Mouse (Mus musculus) cerebellum, adult 2 months (tissue): ENCODE measurements at regions not wholly inside any gene's neighbourhood (a gene's known extent, or its start where the extent isn't known, plus 50 kb on each side); places are given as distances from the start of the nearest gene placed in this dataset.

Experiments
- DNase-seq, 2 experiments: peaks; one replicate each; pipeline ENCODE4 v3.0.0; 2021
- H3K27ac ChIP-seq: fragments of 200-500 bp; 2 replicates; pipeline ENCODE4 v1.5.1; 2012; ENCODE audit warnings: low read length, control low read depth, inconsistent platforms; ENCODE audit not compliant: insufficient read depth
- H3K27me3 ChIP-seq: fragments of 200-500 bp; 2 replicates; pipeline ENCODE4 v1.6.1; 2012; ENCODE audit warnings: inconsistent platforms, mild to moderate bottlenecking, low read length, moderate library complexity; ENCODE audit not compliant: control insufficient read depth, insufficient read depth
- H3K4me1 ChIP-seq: fragments of 200-500 bp; 2 replicates; pipeline ENCODE4 v1.6.1; 2011; ENCODE audit warnings: low read length; ENCODE audit not compliant: control insufficient read depth, insufficient read depth
- H3K4me3 ChIP-seq: fragments of 200-500 bp; replicated peaks from 2 replicates; pipeline ENCODE3; 2011; ENCODE audit warnings: mild to moderate bottlenecking, low read depth, low read length, control low read depth; ENCODE audit not compliant: insufficient read depth
- CTCF ChIP-seq: fragments of 200-500 bp; IDR thresholded peaks from 2 replicates; pipeline ENCODE4 v1.5.1; 2011; ENCODE audit warnings: low read depth, mild to moderate bottlenecking, control low read depth, low read length, moderate library complexity, borderline replicate concordance; ENCODE audit not compliant: insufficient read depth
- POLR2A ChIP-seq: fragments of 200-500 bp; IDR thresholded peaks from 2 replicates; pipeline ENCODE4 v1.6.1; 2011; ENCODE audit warnings: low read length, control low read depth, borderline replicate concordance; ENCODE audit not compliant: insufficient read depth
- WGBS: fragments of 180-500 bp; shearing (Covaris S2); methylation state at CpG from one replicate; pipeline ENCODE4 v1.1.7; 2018; 5-methylcytosine and 5-hydroxymethylcytosine counted together

GRCm38 (mm10) chr1:39094001-39094400 is 99.5 kb upstream of the Npas2 start:
- no peak overlapping the region for H3K27ac ChIP-seq
- peaks cover 3% of the 10 kb centered on the region; the same call in 1 of the 2 replicates for H3K4me1 ChIP-seq
- no peak overlapping the region for H3K4me3 ChIP-seq
- no peak for DNase-seq
- TF ChIP-seq POLR2A, result no peak
- TF ChIP-seq CTCF, result no peak
- 91% methylated on average over 8 of the region's 8 CpGs for WGBS
- H3K27me3 ChIP-seq, result no peaks in the 10 kb centered on the region

DNA sequence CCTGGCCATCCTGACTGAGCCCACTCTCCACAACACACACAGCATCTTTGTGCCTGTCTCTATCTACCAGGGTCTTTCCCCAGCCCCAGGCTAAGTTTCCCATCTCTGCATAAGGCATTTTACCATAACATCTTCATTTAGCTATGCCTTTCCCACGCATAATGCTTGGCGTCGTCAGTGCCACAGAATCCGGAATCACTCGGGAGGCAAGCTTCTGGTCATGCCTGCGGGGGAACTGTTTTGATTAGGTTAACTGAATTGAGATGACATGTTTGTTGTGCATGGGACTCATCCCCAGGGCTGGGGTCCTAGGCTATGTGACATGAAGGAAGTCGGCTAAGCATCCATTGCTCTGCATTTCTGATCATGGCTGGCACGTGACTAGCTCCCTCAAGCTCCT is 97.6 kb upstream of the Npas2 start:
- Histone ChIP-seq H3K4me1 (peaks cover 3% of the 10 kb centered on the region; the same call in 1 of the 2 replicates), H3K4me3 (no peak overlapping the region), H3K27ac (no peak overlapping the region), H3K27me3 (no peaks in the 10 kb centered on the region)
- DNase-seq, result no peak
- WGBS, result 85% methylated on average over 8 of the region's 8 CpGs
- no peak for TF ChIP-seq CTCF
- no peak for TF ChIP-seq POLR2A

GRCm38 (mm10) chr1:39096726-39097125 is 96.8 kb upstream of the Npas2 start:
- 94% methylated on average over 3 of the region's 3 CpGs for WGBS
- Histone ChIP-seq H3K27me3 (no peaks in the 10 kb centered on the region), H3K4me1 (peaks cover 3% of the 10 kb centered on the region; the same call in 1 of the 2 replicates), H3K27ac (no peak overlapping the region), H3K4me3 (no peak overlapping the region)
- TF ChIP-seq POLR2A, result no peak
- TF ChIP-seq CTCF, result no peak
- no peak for DNase-seq

- 75% methylated on average over 10 of the region's 10 CpGs for WGBS
- no peak overlapping the region for H3K4me3 ChIP-seq
- TF ChIP-seq CTCF, result no peak
- TF ChIP-seq POLR2A, result no peak
- no peak overlapping the region for H3K27ac ChIP-seq
- no peaks in the 10 kb centered on the region for H3K27me3 ChIP-seq
- peaks cover 3% of the 10 kb centered on the region; the same call in 1 of the 2 replicates for H3K4me1 ChIP-seq
- no peak for DNase-seq
These were observed 96.0 kb upstream of the Npas2 start for GRCm38 (mm10) chr1:39097499-39097898.

- DNase-seq, result no peak
- no peak overlapping the region for H3K27ac ChIP-seq
- peaks cover 3% of the 10 kb centered on the region; the same call in 1 of the 2 replicates for H3K4me1 ChIP-seq
- no peak overlapping the region for H3K4me3 ChIP-seq
- H3K27me3 ChIP-seq, result no peaks in the 10 kb centered on the region
- 54% methylated on average over 5 of the region's 5 CpGs for WGBS
- TF ChIP-seq CTCF, result no peak
- TF ChIP-seq POLR2A, result no peak
These were observed 95.4 kb upstream of the Npas2 start for GRCm38 (mm10) chr1:39098154-39098553.

GRCm38 (mm10) chr1:39099246-39099645 is 94.3 kb upstream of the Npas2 start:
- Histone ChIP-seq H3K27me3 (no peaks in the 10 kb centered on the region), H3K4me1 (peaks cover 3% of the 10 kb centered on the region; the same call in 1 of the 2 replicates), H3K27ac (no peak overlapping the region), H3K4me3 (no peak overlapping the region)
- DNase-seq, result no peak
- TF ChIP-seq POLR2A (no peak), CTCF (no peak)
- 84% methylated on average over 7 of the region's 7 CpGs for WGBS

GRCm38 (mm10) chr1:39100492-39100891 is 93.0 kb upstream of the Npas2 start:
- TF ChIP-seq CTCF (no peak), POLR2A (no peak)
- Histone ChIP-seq H3K27me3 (no peaks in the 10 kb centered on the region), H3K4me1 (peaks cover 3% of the 10 kb centered on the region; the same call in 1 of the 2 replicates), H3K27ac (no peak overlapping the region), H3K4me3 (no peak overlapping the region)
- no peak for DNase-seq

DNA sequence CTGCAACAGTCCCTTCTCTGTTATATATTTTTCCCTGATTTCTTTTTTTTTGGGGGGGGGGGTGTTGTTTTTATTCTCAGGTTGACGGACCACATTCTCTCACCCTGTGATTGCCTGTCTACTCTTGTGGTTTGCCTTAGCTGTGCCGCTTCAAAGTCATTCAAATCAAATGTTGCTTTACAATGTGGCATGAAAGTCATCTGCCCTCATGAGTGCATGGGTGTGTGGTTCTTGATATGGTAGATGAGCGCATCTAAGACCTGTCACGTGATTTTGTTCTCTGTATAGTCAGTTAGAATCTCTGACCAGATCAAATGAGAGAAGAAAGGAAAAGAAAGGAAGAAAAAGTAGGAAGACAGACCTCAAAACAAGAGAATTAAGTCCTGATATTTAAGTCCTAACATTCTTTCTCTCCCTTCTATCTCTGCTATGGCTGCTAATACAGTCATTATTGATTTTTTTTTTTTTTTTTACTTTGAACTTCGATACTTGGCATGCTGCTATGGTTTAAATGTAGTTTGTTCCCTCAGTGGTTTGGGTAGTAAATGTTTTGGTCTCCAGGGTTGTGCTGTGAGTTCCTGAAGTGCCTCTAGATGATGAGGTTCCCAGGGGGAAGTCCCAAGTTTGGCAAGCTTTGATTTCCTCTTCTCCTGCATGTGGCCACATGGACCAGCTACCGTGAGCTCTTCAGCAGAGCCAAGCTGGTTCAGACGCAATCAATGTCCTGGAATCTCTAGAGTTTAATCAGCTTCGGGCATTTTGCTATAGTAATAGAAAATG is 91.2 kb upstream of the Npas2 start:
- no peak overlapping the region for H3K27ac ChIP-seq
- WGBS, result 82% methylated on average over 8 of the region's 8 CpGs
- peaks cover 3% of the 10 kb centered on the region; the same call in 1 of the 2 replicates for H3K4me1 ChIP-seq
- TF ChIP-seq POLR2A (no peak), CTCF (no peak)
- no peak for DNase-seq
- H3K27me3 ChIP-seq, result no peaks in the 10 kb centered on the region
- no peak overlapping the region for H3K4me3 ChIP-seq
